Mouse (Mus musculus): ENCODE results near the gene Olfr166.

DNA sequence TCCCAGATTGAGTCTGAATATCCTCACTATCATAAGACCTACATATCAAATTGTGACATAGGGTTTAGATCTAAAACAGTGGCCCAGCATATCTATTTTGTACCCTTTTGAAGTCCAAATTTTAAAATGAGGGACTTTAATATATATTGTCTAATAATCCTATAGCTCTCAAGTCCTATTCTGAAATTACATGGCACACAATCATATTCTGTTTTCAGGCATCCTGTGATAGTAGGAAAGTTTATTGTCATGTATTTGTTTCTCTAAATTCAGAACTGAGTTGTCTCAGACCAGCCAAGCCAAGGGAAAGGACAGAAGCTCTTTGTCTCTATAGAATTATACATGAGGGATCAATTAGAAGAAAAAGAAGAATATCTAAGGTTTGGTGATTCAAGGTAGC, at the start of gene Olfr166:
- TF ChIP-seq CTCF (IDR thresholded peaks at IDR 0.05; ENCODE audit: borderline replicate concordance, insufficient read depth, low read depth, low read length) (no peak), POLR2A (IDR thresholded peaks at IDR 0.05; ENCODE audit: borderline replicate concordance, insufficient read depth, low read length) (no peak)
